15 mouse cellular contexts compared by ENCODE assay signal in the genomic region with DNA sequence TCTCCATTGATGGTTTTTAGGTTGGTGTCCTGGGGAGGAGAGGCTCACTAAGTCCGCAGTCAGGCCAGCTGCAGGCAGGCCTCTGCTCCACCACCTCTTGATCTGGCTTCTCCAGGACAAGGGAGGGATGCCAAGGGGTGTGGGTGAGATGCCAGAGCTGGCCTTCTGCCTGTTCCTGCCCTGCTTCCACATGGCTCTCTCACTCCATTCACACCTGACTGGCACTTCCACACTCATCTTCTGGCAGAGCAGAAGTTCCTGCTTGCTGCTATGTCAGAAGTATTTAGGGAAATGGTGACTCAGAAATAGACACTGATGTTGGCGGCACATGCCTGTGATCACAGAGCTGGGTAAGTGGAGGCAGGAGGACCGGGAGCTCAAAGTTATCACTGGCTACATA. TPM values are rescaled to one million over a fixed set of nuclear protein-coding genes. Genes with fewer than 3 reads are reported as not detected.
DNase-seq lines count a peak whose midpoint lies in the region; ATAC-seq lines count a peak whose summit lies in the region.
"Had no signal": no experiment of that assay in that cellular context is flagged by ENCODE, and none has a peak within 500 bp of the region (broad histone marks: within the 10 kb centered on the region; RNA-seq: fewer than 3 reads in every experiment).

No protein-coding gene starts in this region.

- 87% methylated on average over 3 of the region's 3 CpGs for WGBS in hindbrain, embryonic 10.5 days
- WGBS in hindbrain, embryonic 11.5 days = 91% methylated on average over 3 of the region's 3 CpGs

- H3K4me1 ChIP-seq in hindbrain, embryonic 10.5 days (replicated peaks) = peaks cover 55% of the 10 kb centered on the region
- peaks cover 9% of the 10 kb centered on the region; the same call in 1 of the 2 replicates for H3K4me1 ChIP-seq in hindbrain, embryonic 11.5 days (replicated peaks; ENCODE audit: control insufficient read depth, insufficient read depth, low read length)
- H3K4me1 ChIP-seq: megakaryocyte, embryonic 14.5 days had no signal

- H3K36me3 ChIP-seq in hindbrain, embryonic 10.5 days = no peaks in the 10 kb centered on the region
- no peaks in the 10 kb centered on the region for H3K36me3 ChIP-seq in hindbrain, embryonic 11.5 days (ENCODE audit: control insufficient read depth, insufficient read depth, low read length)
- H3K36me3 ChIP-seq: heart, embryonic 15.5 days; lung, embryonic 15.5 days had no signal

- H3K9ac ChIP-seq in hindbrain, embryonic 11.5 days (ENCODE audit: low read depth, low read length) = no peak overlapping the region
- H3K9ac ChIP-seq: heart, embryonic 15.5 days; lung, embryonic 15.5 days had no signal

- peak overlapping the region; percentile 19; the same call in 1 of the 2 replicates for H3K27ac ChIP-seq in hindbrain, embryonic 10.5 days
- no peak overlapping the region for H3K27ac ChIP-seq in hindbrain, embryonic 11.5 days (ENCODE audit: low read depth, low read length)
- H3K27ac ChIP-seq: heart, embryonic 15.5 days; lung, embryonic 15.5 days; stomach, postnatal 0 days had no signal

- DNase-seq in adrenal gland, postnatal 10 days = peak; percentile 40
- no peak for DNase-seq in adrenal gland, postnatal 4 days (ENCODE audit: low spot score in 2 of 2)
- DNase-seq in hindbrain, embryonic 10.5 days (ENCODE audit: low spot score) = no peak
- DNase-seq in hindbrain, embryonic 11.5 days (ENCODE audit: low spot score) = no peak
- DNase-seq in cerebellum, adult 11-12 months = peak; percentile 84
- DNase-seq in frontal cortex, postnatal 36 days (ENCODE audit: low spot score in 2 of 2) = peak; percentile 60 to 69
- DNase-seq in kidney, postnatal 4 days = no peak
- DNase-seq: adrenal gland, postnatal 25 days; gastrocnemius, postnatal 36 days had no signal

- H3K4me3 ChIP-seq in hindbrain, embryonic 10.5 days = no peak overlapping the region
- no peak overlapping the region for H3K4me3 ChIP-seq in hindbrain, embryonic 11.5 days (ENCODE audit: low read depth, low read length)
- H3K4me3 ChIP-seq: heart, embryonic 15.5 days; lung, embryonic 15.5 days; megakaryocyte, embryonic 14.5 days had no signal

- H3K4me2 ChIP-seq in hindbrain, embryonic 11.5 days (replicated peaks; ENCODE audit: low read depth, low read length) = no peak overlapping the region
- H3K4me2 ChIP-seq: heart, embryonic 15.5 days; lung, embryonic 15.5 days had no signal

- peaks cover 11% of the 10 kb centered on the region; the same call in 1 of the 2 replicates for H3K27me3 ChIP-seq in hindbrain, embryonic 10.5 days (ENCODE audit: insufficient read depth, poor library complexity, severe bottlenecking)
- no peaks in the 10 kb centered on the region for H3K27me3 ChIP-seq in hindbrain, embryonic 11.5 days (ENCODE audit: control insufficient read depth, insufficient read depth, low read length)

- H3K9me3 ChIP-seq in hindbrain, embryonic 10.5 days = no peaks in the 10 kb centered on the region
- no peaks in the 10 kb centered on the region for H3K9me3 ChIP-seq in hindbrain, embryonic 11.5 days (ENCODE audit: control insufficient read depth, low read length)
- H3K9me3 ChIP-seq: heart, embryonic 15.5 days; lung, embryonic 15.5 days; megakaryocyte, embryonic 14.5 days had no signal

- ATAC-seq in hindbrain, embryonic 11.5 days (ENCODE audit: low FRiP score) = no peak
- no peak for ATAC-seq in CD4-positive, CD25-positive, alpha-beta regulatory T cell, adult 4 months

RNA-seq across cellular contexts. Expression of a gene that starts 4.0 kb away (rescaled TPM):
- 1 to 10 TPM; 1.1 to 1.3 TPM for total RNA-seq in adrenal gland, postnatal 10 days (2021)
- 1 to 10 TPM in 1 of 2 experiments, under 1 TPM in 1; 0.90 to 2.2 TPM for total RNA-seq in adrenal gland, postnatal 4 days (2021)
- 11.2 and 15.8 TPM in 2 replicates for polyA plus RNA-seq in hindbrain, embryonic 10.5 days (2016; fragmentation: Nextera tagmentation; extraction: Ambion mirVana)
- polyA plus RNA-seq in hindbrain, embryonic 11.5 days (2014; fragmentation: Nextera tagmentation; extraction: Ambion mirVana) = 8.2 and 12.7 TPM in 2 replicates
- 1 to 10 TPM; 3.8 to 7.2 TPM for polyA plus RNA-seq in CD4-positive, CD25-positive, alpha-beta regulatory T cell, adult 4 months (2017; shearing (Covaris generic))
- total RNA-seq: liver, adult 2 months had no signal
- polyA plus RNA-seq: liver, adult 2 months had no signal

RNA-seq across cellular contexts. Expression of a gene that starts 51.1 kb away (rescaled TPM):
- total RNA-seq in adrenal gland, postnatal 10 days (2021) = under 1 TPM in 1 of 2 experiments, not detected in 1; 0.12 TPM
- total RNA-seq in adrenal gland, postnatal 4 days (2021) = under 1 TPM in 1 of 2 experiments, not detected in 1; 0.87 TPM
- 0.90 and 0.99 TPM in 2 replicates for polyA plus RNA-seq in hindbrain, embryonic 10.5 days (2016; fragmentation: Nextera tagmentation; extraction: Ambion mirVana)
- 0.31 and 0.99 TPM in 2 replicates for polyA plus RNA-seq in hindbrain, embryonic 11.5 days (2014; fragmentation: Nextera tagmentation; extraction: Ambion mirVana)
- polyA plus RNA-seq in CD4-positive, CD25-positive, alpha-beta regulatory T cell, adult 4 months (2017; shearing (Covaris generic)) = not detected
- total RNA-seq: gastrocnemius, postnatal 36 days; liver, adult 2 months had no signal
- polyA plus RNA-seq: heart, embryonic 15.5 days; liver, adult 2 months; stomach, postnatal 0 days had no signal

Comparison
In these comparisons a context has a peak if more than half of its experiments do, and no peak if none do; other contexts are left out.
1. DNase-seq: peak in adrenal gland, postnatal 10 days (single experiment), cerebellum, adult 11-12 months (single experiment) and frontal cortex, postnatal 36 days (2 of 2); none in adrenal gland, postnatal 4 days (0 of 2), hindbrain, embryonic 10.5 days (single experiment), hindbrain, embryonic 11.5 days (single experiment) and kidney, postnatal 4 days (0 of 2).